Mouse (Mus musculus) intestine, postnatal 0 days (tissue): ENCODE data around the gene Samhd1. TPM values are rescaled to one million over a fixed set of nuclear protein-coding genes. Genes with fewer than 3 reads are reported as not detected.

Experiments
- ATAC-seq: fragments of 200-750 bp; cut with Nextera tagmentation; 2 replicates; pipeline ENCODE4 v1.8.0; 2017; ENCODE audit warnings: mild to moderate bottlenecking, moderate TSS enrichment, moderate library complexity
- H3K27ac ChIP-seq: fragments of 300-500 bp; sonication (generic); 2 replicates; pipeline ENCODE4 v1.5.1; 2014; ENCODE audit warnings: mild to moderate bottlenecking, low read depth, low read length, moderate library complexity
- H3K27me3 ChIP-seq: fragments of 300-500 bp; sonication (generic); replicated peaks from 2 replicates; pipeline ENCODE4 v1.6.1; 2014; ENCODE audit warnings: low read length, mixed read lengths; ENCODE audit not compliant: control insufficient read depth, insufficient read depth
- H3K36me3 ChIP-seq: fragments of 300-500 bp; sonication (generic); 2 replicates; pipeline ENCODE4 v1.6.1; 2014; ENCODE audit warnings: mild to moderate bottlenecking, moderate library complexity; ENCODE audit not compliant: control insufficient read depth, insufficient read depth
- H3K4me1 ChIP-seq: fragments of 300-500 bp; sonication (generic); replicated peaks from 2 replicates; pipeline ENCODE4 v1.6.1; 2014; ENCODE audit warnings: antibody characterized with exemption, low read length, mixed read lengths; ENCODE audit not compliant: control insufficient read depth, insufficient read depth
- H3K4me2 ChIP-seq: fragments of 300-500 bp; sonication (generic); replicated peaks from 2 replicates; pipeline ENCODE4 v1.6.1; 2014; ENCODE audit warnings: low read depth, mild to moderate bottlenecking, moderate library complexity
- H3K4me3 ChIP-seq: fragments of 300-500 bp; sonication (generic); 2 replicates; pipeline ENCODE4 v1.5.1; 2014; ENCODE audit warnings: low read depth, low read length
- H3K9ac ChIP-seq: fragments of 300-500 bp; sonication (generic); 2 replicates; pipeline ENCODE4 v1.6.1; 2014; ENCODE audit warnings: mild to moderate bottlenecking, low read depth, low read length
- H3K9me3 ChIP-seq: fragments of 300-500 bp; sonication (generic); 2 replicates; pipeline ENCODE4 v1.6.1; 2016; ENCODE audit warnings: mixed run types; ENCODE audit not compliant: control insufficient read depth
- CTCF ChIP-seq: sonication (generic); IDR thresholded peaks from 2 replicates; pipeline ENCODE4 v1.5.1; 2016; ENCODE audit warnings: low read depth, mild to moderate bottlenecking, control low read depth, antibody characterized with exemption, moderate library complexity
- WGBS: fragments of 180-500 bp; shearing (Covaris S2); extraction: QIAGEN DNeasy Blood & Tissue Kit; methylation state at CpG from one replicate; pipeline ENCODE4 v1.1.7; 2014; 5-methylcytosine and 5-hydroxymethylcytosine counted together
- polyA plus RNA-seq: library from polyadenylated mRNA; unstranded; fragments of >200 nt; fragmentation: Nextera tagmentation; extraction: Ambion mirVana; gene quantifications from 2 replicates; pipeline ENCODE4 v1.2.1, GENCODE M21; 2015

Gene Samhd1
- polyA plus RNA-seq, 1 experiment from 2014 or later = 29.4 TPM

DNA sequence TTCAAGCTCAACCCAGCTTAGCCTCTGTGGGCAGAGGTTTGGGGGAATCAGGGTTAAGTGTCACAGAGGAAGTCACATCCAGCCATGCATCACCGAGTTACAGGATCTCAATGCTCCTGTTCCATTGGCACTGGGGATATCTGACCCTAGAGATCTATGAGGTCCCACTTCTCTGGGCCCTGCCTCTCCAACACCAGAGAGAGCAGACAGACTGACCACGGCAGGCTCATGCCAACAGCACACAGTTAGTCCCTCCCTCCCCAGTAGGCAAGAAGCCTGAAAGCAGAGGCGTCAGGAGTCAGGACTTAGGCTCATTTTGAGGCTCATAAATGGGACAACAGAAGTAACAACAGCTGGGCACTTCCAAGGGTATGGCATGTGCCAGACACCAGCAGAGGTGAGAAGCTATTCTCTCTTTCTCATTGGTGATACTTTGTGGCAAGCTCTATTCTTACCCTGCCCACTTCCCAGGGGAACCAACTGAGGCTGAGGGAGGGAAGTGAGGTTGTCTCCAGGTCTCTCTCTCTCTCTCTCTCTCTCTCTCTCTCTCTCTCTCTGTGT is 65.2 kb downstream of the Samhd1 start:
- 0 out of 2 replicates have a peak, but pooled peaks cover 8% of the 10 kb centered on the region for H3K36me3 ChIP-seq
- H3K4me1 ChIP-seq = peaks cover 15% of the 10 kb centered on the region
- no peak overlapping the region for H3K9ac ChIP-seq
- no peak for ATAC-seq
- H3K27me3 ChIP-seq = no peaks in the 10 kb centered on the region
- 49% methylated on average over 3 of the region's 3 CpGs for WGBS
- H3K9me3 ChIP-seq = no peaks in the 10 kb centered on the region
- no peak overlapping the region for H3K4me3 ChIP-seq
- no peak for TF ChIP-seq CTCF
- H3K4me2 ChIP-seq = no peak overlapping the region
- peak overlapping the region; percentile 73 for H3K27ac ChIP-seq

DNA sequence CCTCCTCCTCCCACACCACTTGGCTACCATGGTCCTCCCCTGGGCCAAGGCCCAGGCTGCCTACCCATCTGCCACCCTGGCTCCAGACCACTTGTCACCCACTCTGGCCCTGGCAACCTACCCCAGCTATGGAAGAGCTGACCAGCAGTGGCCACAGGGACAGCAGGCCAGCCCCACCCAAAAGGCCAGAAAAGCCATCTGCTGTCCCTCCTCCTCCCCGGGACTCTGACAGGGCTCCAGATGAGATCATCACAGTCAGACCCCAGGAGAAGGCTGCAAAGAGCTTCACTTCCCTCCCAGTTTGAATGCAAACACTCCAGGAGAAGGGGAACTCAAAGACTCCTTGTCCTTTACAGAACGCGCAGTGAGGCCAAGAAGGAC is 65.7 kb downstream of the Samhd1 start:
- H3K4me2 ChIP-seq = no peak overlapping the region
- no peaks in the 10 kb centered on the region for H3K9me3 ChIP-seq
- ATAC-seq = no peak
- peak overlapping the region; percentile 73 for H3K27ac ChIP-seq
- no peak for TF ChIP-seq CTCF
- H3K27me3 ChIP-seq = no peaks in the 10 kb centered on the region
- 37% methylated on average over 3 of the region's 3 CpGs for WGBS
- H3K9ac ChIP-seq = 0 out of 2 replicates have a peak overlapping the region, but pooled peaks have one; percentile 26
- H3K4me1 ChIP-seq = peaks cover 13% of the 10 kb centered on the region
- H3K4me3 ChIP-seq = no peak overlapping the region
- 0 out of 2 replicates have a peak, but pooled peaks cover 8% of the 10 kb centered on the region for H3K36me3 ChIP-seq

DNA sequence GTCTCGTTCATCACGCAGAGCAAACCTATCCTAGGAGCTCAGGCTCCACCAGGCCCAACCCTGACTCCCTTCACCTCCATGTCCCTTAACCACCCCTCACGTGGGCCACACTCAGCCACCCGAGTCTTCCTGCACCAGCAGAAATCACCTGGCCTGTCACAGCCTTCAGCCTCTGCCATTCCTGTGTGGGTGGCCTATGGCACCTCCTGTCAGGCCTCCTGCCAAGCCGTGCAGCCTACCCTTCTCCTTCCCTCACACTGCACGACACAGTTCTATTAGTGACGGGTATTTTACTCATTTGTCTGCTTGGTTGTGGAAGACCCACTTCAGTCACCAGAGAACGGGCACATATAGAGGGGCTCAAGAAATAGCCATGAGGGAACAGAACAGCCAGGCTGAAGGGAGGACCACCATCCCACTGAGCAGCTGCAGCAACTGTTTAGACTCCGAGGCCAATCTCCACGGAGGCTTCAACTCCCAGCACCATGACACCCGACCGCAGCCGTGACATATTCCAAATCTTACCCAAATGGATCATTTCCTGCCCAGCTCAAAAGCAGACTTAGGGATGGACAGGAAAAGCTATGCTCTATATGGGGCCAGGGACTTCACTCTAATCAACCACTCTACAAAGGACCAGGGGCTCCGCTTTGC is 66.2 kb downstream of the Samhd1 start:
- Histone ChIP-seq H3K27me3 (no peaks in the 10 kb centered on the region), H3K27ac (peak overlapping the region; percentile 73), H3K4me2 (no peak overlapping the region), H3K9ac (0 out of 2 replicates have a peak overlapping the region, but pooled peaks have one; percentile 26), H3K4me3 (no peak overlapping the region), H3K36me3 (0 out of 2 replicates have a peak, but pooled peaks cover 2% of the 10 kb centered on the region), H3K9me3 (no peaks in the 10 kb centered on the region), H3K4me1 (peaks cover 8% of the 10 kb centered on the region; the same call in 1 of the 2 replicates)
- 54% methylated on average over 14 of the region's 14 CpGs for WGBS
- no peak for TF ChIP-seq CTCF
- ATAC-seq = no peak

DNA sequence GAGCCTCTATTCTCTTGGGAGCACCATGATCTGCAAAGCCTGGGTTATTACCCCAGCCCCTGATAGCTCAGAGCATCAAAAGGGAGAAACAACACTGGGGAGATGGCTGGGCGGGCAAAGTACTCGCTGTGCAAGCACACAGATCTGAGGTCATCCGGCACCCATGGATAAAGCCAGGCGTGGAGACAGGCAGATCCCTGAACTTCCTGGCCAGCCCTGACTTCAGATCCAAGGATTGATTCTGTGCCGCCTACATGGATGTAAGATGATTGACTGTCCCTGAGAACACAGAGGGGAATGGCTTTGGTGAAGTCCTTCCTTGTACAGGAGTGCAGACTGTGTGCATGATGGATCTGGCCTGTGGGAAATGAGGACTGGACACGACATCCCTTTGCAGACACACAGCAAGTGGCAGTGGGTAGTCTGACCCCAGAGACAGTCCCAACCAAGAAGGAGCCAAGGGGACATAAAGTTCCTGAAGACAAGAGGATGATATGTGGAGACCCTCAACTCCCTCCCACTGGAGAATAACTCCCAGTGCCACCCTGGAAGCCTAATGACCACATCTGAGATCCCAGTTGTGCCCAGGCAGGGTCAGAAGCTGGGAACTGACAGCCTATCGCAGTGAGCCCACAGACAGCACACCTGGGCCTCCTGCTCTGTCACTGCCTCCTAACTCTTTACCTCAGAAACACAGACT is 68.2 kb downstream of the Samhd1 start:
- Histone ChIP-seq H3K4me3 (no peak overlapping the region), H3K27me3 (no peaks in the 10 kb centered on the region), H3K9me3 (no peaks in the 10 kb centered on the region), H3K4me1 (peaks cover 8% of the 10 kb centered on the region; the same call in 1 of the 2 replicates), H3K9ac (no peak overlapping the region), H3K27ac (no peak overlapping the region), H3K36me3 (no peaks in the 10 kb centered on the region), H3K4me2 (no peak overlapping the region)
- no peak for TF ChIP-seq CTCF
- 64% methylated on average over 7 of the region's 7 CpGs for WGBS
- no peak for ATAC-seq

DNA sequence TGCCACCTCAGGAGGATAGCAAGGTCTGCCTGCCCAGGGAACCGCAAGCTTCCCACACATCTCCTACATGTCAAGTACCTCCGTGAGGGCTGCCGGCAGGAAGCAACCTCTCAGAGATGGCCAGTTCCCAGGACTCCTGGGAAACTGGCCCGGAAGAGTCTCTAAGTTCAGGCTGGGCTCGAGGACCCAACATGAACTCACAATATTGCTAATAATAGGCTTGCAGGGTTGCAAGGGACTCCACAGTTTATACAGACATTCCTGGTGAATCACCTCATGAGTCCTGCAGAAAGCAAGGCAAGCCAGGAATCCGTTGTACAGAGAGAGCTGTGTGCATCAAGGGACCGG is 69.2 kb downstream of the Samhd1 start:
- Histone ChIP-seq H3K9ac (no peak overlapping the region), H3K27ac (peak overlapping the region; percentile 54), H3K4me3 (no peak overlapping the region), H3K36me3 (no peaks in the 10 kb centered on the region), H3K4me1 (peaks cover 8% of the 10 kb centered on the region; the same call in 1 of the 2 replicates), H3K4me2 (no peak overlapping the region), H3K9me3 (no peaks in the 10 kb centered on the region), H3K27me3 (no peaks in the 10 kb centered on the region)
- no peak for ATAC-seq
- WGBS = 53% methylated on average over 7 of the region's 7 CpGs
- TF ChIP-seq CTCF = no peak
